Mouse (Mus musculus) kidney, adult 10 weeks (tissue): Measurements from ENCODE around the gene Aldh3a2. TPM values are rescaled to one million over a fixed set of nuclear protein-coding genes. Genes with fewer than 3 reads are reported as not detected.

Source experiments
- polyA plus RNA-seq: library from polyadenylated mRNA; stranded (reverse); fragments of 350-450 nt; fragmentation: Illumina TruSeq; extraction: RNeasy Lipid Tissue Mini Kit (QIAGEN cat#74804); gene quantifications from one replicate; pipeline ENCODE4 v1.2.3, GENCODE M21; 2014; ENCODE audit warnings: low read depth, low replicate concordance

The Aldh3a2 gene
- polyA plus RNA-seq: 108 TPM

GRCm38 (mm10) chr11:61266551-61267533 lies at the start of gene Aldh3a2:
TSS of gene Aldh3a2 (minus strand) at chr11:61267464.

DNA sequence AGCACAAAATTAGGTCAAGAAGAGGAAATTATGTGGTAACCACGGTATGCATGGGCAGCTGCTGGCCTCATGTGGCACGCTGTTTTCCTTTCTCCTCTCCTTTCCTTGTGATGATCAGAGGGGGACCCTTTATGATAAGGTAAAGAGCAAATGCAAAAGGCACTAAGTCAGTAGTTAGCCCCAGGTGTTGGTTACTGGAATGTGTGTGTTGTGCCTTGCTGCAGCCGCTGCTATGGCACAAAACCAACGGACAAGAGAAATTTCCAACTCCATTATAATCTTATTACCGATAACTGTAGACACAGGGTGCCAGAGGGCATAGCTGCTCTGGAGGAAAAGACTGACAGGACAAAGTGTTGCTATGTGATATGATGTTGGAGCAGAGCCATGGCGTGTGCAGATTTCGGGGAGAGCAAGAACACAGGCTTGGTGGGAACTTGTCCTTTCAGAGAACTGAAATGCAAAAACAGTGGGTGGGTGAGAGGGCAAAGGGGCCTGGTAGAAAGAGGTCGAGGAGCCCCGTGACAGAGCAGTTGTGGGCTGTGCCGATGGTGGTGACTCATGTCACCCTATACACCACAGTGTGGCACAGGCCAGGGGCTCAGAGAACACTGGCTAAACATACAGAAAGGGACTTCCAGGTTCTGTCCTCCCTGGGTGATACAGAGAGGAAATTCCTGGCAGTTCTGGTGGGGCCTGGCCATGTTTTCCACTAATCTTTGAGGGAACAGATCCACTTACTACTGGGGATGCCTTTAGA lies 59.6 kb downstream of the Aldh3a2 start, which contains the start of gene Aldh3a1:
Gene Aldh3a1, plus strand, starts transcription at position 51 of the 760 bp plus-strand sequence.

DNA sequence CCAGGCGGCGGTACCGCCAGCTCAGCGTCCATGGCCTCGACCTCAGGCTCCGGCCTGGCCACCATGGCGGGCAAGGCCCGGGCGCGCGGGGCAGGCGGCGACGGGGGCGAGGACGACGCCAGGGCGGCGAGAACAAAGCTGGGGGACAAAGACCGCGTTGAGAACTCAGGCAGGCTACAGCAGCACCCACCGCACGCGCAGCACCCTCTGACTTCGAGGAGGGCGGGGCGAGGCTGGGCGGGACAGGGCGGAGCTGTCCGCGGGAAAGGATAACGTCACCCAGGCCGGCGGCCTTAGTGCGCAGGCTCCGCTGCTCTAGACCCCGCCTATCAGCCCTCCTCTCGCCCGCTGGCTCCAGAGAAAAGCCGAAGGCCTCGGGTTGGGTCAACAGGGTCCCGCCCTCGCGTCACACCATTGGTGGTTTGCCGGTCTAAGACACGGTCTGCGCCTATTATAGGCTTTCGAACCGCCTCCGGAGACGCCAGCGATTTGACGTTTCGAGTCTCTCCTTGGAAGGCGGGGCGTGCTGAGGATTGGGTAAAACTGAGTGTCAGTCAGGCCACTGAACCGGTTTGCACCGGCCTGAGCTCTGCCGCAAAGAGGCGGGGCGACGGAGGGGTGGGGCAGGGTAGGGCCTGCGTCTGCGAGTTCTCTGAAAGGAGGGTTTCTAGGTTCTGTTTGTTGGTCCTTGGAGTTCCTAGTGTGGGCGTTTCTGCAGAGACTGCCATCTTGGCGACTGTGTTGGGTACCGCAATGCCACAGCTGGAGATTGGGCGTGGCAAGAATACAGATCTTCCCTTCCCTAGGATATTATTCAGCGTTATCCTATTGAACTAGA lies 92.2 kb downstream of the Aldh3a2 start, which contains the start of gene Usp22:
Gene Usp22, minus strand, starts transcription at position 235 of the 838 bp plus-strand sequence.

Other genes with a start within 250 kb of the Aldh3a2 start
- gene Kcnj12, start 244.9 kb downstream of the Aldh3a2 start, polyA plus RNA-seq: 0.32 TPM
- 0.28 TPM for gene Tnfrsf13b, start 140.7 kb downstream of the Aldh3a2 start, polyA plus RNA-seq
- gene Usp22, start 92.4 kb downstream of the Aldh3a2 start, polyA plus RNA-seq: 12.8 TPM
- gene Aldh3a1, start 59.9 kb downstream of the Aldh3a2 start, polyA plus RNA-seq: not detected
- gene Slc47a2, start 75.4 kb upstream of the Aldh3a2 start, polyA plus RNA-seq: not detected
- 445 TPM for gene Slc47a1, start 110.9 kb upstream of the Aldh3a2 start, polyA plus RNA-seq
- not detected for gene Rnf112, start 186.7 kb upstream of the Aldh3a2 start, polyA plus RNA-seq
- gene Mfap4, start 218.0 kb upstream of the Aldh3a2 start, polyA plus RNA-seq: 0.32 TPM
- gene Mapk7, start 226.9 kb upstream of the Aldh3a2 start, polyA plus RNA-seq: 0.69 TPM
- gene B9d1, start 237.7 kb upstream of the Aldh3a2 start, polyA plus RNA-seq: 0.61 TPM